Mouse (Mus musculus): ENCODE results near the gene Cox10. TPM values are rescaled to one million over a fixed set of nuclear protein-coding genes. Genes with fewer than 3 reads are reported as not detected.

Gene Cox10
- polyA plus RNA-seq, 1 experiment from 2014 or later, result 7.0 TPM

- no peak overlapping the region for H3K27ac ChIP-seq
- no peaks in the 10 kb centered on the region for H3K79me2 ChIP-seq (ENCODE audit: inconsistent target)
- no peak overlapping the region for H3K4me3 ChIP-seq (ENCODE audit: inconsistent target)
- WGBS (ENCODE audit: missing documents), result 94% methylated on average over 13 of the region's 13 CpGs
- no peaks in the 10 kb centered on the region for H3K36me3 ChIP-seq (ENCODE audit: inconsistent target)
Observed at GRCm38 (mm10) chr11:63943268-63943890, 135.9 kb downstream of the Cox10 start.

GRCm38 (mm10) chr11:63942177-63942576 is 137.1 kb downstream of the Cox10 start:
- Histone ChIP-seq H3K79me2 (ENCODE audit: inconsistent target) (no peaks in the 10 kb centered on the region), H3K36me3 (ENCODE audit: inconsistent target) (no peaks in the 10 kb centered on the region), H3K27ac (no peak overlapping the region), H3K4me3 (ENCODE audit: inconsistent target) (no peak overlapping the region)
- 80% methylated on average over 8 of the region's 8 CpGs for WGBS (ENCODE audit: missing documents)

GRCm38 (mm10) chr11:63936641-63937040 is 142.6 kb downstream of the Cox10 start:
- WGBS (ENCODE audit: missing documents), result 63% methylated on average over 3 of the region's 3 CpGs
- no peak overlapping the region for H3K4me3 ChIP-seq (ENCODE audit: inconsistent target)
- H3K36me3 ChIP-seq (ENCODE audit: inconsistent target), result no peaks in the 10 kb centered on the region
- H3K79me2 ChIP-seq (ENCODE audit: inconsistent target), result no peaks in the 10 kb centered on the region
- H3K27ac ChIP-seq, result no peak overlapping the region

DNA sequence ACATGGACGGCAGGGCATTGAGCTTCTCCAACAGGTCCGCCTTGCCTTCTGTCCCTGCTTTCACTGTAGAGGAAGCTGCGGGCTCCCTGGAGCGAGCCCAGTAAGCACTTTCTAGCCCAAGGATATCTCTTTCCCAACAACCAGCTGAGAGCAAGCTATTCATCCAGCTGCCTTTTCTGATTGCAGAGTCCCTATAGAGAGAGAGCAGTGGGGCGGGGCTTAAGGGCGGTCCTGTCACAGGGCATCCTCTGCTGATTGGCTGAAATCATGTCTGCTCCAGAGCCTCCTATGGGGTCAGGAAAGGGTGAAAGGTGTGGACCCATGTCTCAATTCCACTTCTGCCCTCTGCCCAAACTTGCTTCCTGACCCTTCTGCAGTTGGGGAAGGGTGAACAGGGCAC is 152.4 kb downstream of the Cox10 start:
- Histone ChIP-seq H3K27ac (no peak overlapping the region), H3K4me3 (ENCODE audit: inconsistent target) (no peak overlapping the region), H3K36me3 (ENCODE audit: inconsistent target) (no peaks in the 10 kb centered on the region), H3K79me2 (ENCODE audit: inconsistent target) (no peaks in the 10 kb centered on the region)
- WGBS (ENCODE audit: missing documents), result 80% methylated on average over 6 of the region's 6 CpGs

DNA sequence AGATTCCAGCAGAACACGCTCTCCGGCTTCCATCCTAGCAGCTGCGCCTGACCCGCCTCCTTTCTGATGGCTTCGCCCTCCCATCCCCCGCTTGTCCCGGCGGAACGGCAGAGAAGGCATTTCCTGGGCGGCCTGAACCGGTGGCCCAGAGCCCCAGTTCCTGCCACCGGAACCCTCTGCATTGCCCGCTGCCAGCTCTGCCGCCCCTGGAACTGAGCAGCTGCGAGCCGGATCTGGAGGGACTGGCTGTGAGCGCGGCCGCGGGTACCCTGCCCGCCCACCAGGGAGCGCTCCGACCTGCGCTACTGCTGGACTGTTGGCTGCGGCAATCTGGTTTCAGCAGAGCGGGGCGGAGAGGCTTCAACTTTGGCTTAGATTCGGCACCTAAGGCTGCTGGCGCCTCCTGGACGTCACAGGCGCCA is 154.1 kb downstream of the Cox10 start:
- no peak overlapping the region for H3K27ac ChIP-seq
- no peaks in the 10 kb centered on the region for H3K79me2 ChIP-seq (ENCODE audit: inconsistent target)
- H3K36me3 ChIP-seq (ENCODE audit: inconsistent target), result no peaks in the 10 kb centered on the region
- WGBS (ENCODE audit: missing documents), result 1% methylated on average over 31 of the region's 31 CpGs
- no peak overlapping the region for H3K4me3 ChIP-seq (ENCODE audit: inconsistent target)

DNA sequence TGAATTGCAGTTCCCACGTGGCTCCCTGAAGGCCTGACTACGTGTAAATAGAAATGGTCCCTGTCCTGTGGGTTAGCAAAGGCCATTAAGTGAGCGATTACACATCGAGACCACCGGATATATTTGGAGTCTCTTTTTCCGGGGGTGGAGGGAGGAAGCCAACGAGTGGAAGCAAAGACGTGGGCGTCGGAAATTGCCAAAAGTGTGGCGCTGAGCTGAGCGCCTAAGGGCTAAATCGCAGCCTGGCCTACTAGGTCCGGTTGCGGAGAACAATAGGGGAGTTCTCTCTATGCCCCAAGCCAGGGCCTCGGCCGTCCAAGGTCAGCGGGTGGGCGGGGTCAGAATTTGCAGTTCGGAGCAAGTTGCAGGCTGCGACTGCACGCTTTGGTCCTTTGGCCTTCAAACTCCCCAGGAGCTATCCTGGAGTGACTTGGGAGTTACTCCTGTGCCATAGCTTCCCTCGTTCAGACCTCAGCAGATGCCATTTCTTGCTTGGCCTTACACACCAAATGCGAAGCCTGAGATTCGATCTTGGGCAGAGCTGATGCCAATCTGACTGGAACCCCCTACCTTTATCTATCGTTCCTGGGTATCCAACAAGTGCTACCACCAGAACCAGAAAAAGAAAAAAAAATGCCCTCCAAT is 154.9 kb downstream of the Cox10 start:
- WGBS (ENCODE audit: missing documents), result 14% methylated on average over 26 of the region's 26 CpGs
- H3K4me3 ChIP-seq (ENCODE audit: inconsistent target), result no peak overlapping the region
- no peak overlapping the region for H3K27ac ChIP-seq
- H3K36me3 ChIP-seq (ENCODE audit: inconsistent target), result no peaks in the 10 kb centered on the region
- H3K79me2 ChIP-seq (ENCODE audit: inconsistent target), result no peaks in the 10 kb centered on the region

DNA sequence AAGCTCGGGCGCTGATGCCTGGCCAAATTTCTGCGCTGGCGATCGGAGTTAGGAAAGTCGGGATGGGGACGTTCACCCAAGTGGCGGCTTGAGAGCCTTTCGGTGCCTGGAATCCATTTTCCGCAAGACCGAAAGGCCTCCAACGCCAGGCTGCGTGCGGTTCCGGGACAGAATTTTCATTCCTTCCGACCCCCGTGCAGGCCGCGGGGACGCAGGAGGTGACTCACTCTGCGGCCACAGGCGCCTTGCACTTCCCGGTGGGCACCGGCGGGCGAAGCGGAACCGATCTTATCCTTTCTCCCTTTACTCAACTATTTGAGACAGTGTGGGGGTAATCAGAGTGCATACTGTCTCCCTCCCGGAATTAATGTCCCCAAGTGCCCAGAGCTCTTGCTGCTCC is 155.9 kb downstream of the Cox10 start:
- H3K79me2 ChIP-seq (ENCODE audit: inconsistent target), result no peaks in the 10 kb centered on the region
- 3% methylated on average over 29 of the region's 29 CpGs for WGBS (ENCODE audit: missing documents)
- H3K36me3 ChIP-seq (ENCODE audit: inconsistent target), result no peaks in the 10 kb centered on the region
- peak overlapping the region; percentile 11; the same call in 1 of the 2 replicates for H3K4me3 ChIP-seq (ENCODE audit: inconsistent target)
- H3K27ac ChIP-seq, result no peak overlapping the region

DNA sequence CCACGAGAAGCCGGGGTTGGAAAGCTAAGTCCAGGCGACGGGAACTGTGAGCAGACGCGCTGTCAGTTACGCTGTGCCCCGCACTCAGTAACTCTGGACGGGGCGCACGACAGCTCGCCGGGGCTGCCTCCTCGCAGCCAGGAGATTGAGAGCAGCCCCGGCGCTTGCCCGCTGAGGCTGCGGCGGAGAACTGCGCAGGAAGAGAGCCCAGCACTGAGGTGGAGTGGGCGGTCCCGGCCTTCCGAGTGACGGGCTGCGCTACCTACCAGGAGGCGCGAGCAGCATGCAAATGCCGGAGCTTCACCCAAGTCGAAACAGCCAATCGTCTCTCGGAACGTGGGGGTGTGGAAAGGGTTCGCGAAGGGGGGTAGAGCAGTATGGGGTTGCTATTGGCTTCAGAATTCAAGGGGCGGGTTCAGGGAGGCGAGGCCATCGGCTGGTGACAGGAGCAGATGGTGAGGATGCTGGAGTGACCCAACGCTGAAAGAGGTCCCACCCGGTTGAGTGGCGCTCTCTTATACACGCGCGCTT is 157.1 kb downstream of the Cox10 start, which contains the start of gene Hs3st3b1:
Gene Hs3st3b1 (minus strand): TSS at position 200 of the 531 bp plus-strand sequence.
- no peaks in the 10 kb centered on the region for H3K36me3 ChIP-seq (ENCODE audit: inconsistent target)
- H3K4me3 ChIP-seq (ENCODE audit: inconsistent target), result peak within 1 kb of the TSS; percentile 11; the same call in 1 of the 2 replicates
- no peaks in the 10 kb centered on the region for H3K79me2 ChIP-seq (ENCODE audit: inconsistent target)
- WGBS (ENCODE audit: missing documents), result 1% methylated on average over 43 of the region's 43 CpGs
- no peak within 1 kb of the TSS for H3K27ac ChIP-seq

DNA sequence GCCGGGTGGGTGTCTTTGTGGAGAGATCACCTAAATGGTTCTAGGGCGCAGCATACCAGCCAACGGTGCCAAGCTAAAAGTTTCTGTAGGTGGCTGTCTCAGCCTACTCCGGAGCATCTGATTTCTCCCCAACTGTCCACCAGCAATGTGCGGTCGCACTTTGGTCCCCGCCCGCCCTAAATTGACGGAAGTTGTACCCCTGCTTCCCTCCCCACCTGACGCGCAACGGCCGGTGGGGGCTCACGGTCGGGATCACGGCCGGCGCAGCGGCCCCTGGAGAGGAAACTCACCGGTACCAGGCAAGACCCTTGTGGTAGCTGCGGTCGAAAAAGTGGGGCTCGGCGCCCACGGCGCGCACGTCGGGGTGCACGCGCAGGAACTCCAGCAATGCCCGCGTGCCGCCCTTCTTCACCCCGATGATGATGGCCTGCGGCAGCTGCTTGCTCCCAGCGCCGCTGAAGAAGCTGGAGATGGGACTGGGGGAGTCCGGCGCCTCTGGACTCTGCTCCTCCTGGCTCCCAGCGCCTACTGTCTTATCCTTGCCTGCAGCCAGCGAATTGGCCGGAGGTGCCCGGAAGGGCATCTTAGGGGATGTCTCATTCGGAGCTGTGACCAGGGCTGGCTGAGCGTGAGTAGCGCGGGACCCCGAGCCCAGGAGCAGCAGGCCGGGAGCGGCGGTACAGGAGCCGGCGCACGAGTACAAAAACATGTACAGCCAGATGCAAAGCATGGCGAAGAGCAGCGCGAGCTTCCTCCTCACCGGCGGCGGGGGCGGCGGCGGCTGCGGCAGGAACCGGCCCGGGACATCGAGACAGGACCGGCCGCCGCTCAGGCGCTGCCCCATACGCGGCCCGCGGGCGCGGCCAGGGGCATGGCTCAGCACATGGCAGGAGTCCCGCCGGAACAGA is 158.0 kb downstream of the Cox10 start:
- H3K79me2 ChIP-seq (ENCODE audit: inconsistent target), result no peaks in the 10 kb centered on the region
- H3K36me3 ChIP-seq (ENCODE audit: inconsistent target), result no peaks in the 10 kb centered on the region
- H3K27ac ChIP-seq, result no peak overlapping the region
- H3K4me3 ChIP-seq (ENCODE audit: inconsistent target), result no peak overlapping the region
- 2% methylated on average over 80 of the region's 80 CpGs for WGBS (ENCODE audit: missing documents)

DNA sequence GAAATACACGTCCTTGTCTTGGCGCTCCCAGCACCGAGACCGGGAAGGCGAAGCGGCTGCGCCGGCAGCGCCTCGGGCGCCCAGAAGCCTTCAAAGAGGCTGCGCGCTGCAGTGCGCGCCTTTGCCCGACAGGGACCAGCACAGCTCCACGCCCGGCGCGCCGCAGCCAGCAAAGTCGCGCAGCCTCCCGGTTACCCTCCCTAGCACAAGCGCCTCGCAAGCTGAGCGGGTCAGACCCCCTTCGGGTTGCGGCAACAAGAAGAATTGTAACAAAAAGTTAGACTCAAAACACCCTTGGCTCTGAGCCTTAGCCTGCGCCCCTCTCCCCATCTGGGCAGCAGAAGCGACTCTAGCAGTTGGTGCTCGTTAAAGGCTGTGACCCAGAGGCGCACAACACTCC is 158.7 kb downstream of the Cox10 start:
- 1% methylated on average over 33 of the region's 33 CpGs for WGBS (ENCODE audit: missing documents)
- H3K36me3 ChIP-seq (ENCODE audit: inconsistent target), result no peaks in the 10 kb centered on the region
- no peak overlapping the region for H3K27ac ChIP-seq
- no peaks in the 10 kb centered on the region for H3K79me2 ChIP-seq (ENCODE audit: inconsistent target)
- no peak overlapping the region for H3K4me3 ChIP-seq (ENCODE audit: inconsistent target)

- H3K4me3 ChIP-seq (ENCODE audit: inconsistent target), result no peak overlapping the region
Observed at GRCm38 (mm10) chr11:63919211-63920098, 159.8 kb downstream of the Cox10 start.

GRCm38 (mm10) chr11:63918321-63919105 is 160.8 kb downstream of the Cox10 start:
- no peaks in the 10 kb centered on the region for H3K36me3 ChIP-seq (ENCODE audit: inconsistent target)
- H3K27ac ChIP-seq, result no peak overlapping the region
- no peak overlapping the region for H3K4me3 ChIP-seq (ENCODE audit: inconsistent target)
- WGBS (ENCODE audit: missing documents), result 78% methylated on average over 17 of the region's 17 CpGs
- H3K79me2 ChIP-seq (ENCODE audit: inconsistent target), result no peaks in the 10 kb centered on the region

More at GRCm38 (mm10) chr11:63919211-63920098, 159.8 kb downstream of the Cox10 start:
- H3K36me3 ChIP-seq (ENCODE audit: inconsistent target), result no peaks in the 10 kb centered on the region
- WGBS (ENCODE audit: missing documents), result 21% methylated on average over 48 of the region's 52 CpGs
- H3K27ac ChIP-seq, result no peak overlapping the region
- H3K79me2 ChIP-seq (ENCODE audit: inconsistent target), result no peaks in the 10 kb centered on the region

DNA sequence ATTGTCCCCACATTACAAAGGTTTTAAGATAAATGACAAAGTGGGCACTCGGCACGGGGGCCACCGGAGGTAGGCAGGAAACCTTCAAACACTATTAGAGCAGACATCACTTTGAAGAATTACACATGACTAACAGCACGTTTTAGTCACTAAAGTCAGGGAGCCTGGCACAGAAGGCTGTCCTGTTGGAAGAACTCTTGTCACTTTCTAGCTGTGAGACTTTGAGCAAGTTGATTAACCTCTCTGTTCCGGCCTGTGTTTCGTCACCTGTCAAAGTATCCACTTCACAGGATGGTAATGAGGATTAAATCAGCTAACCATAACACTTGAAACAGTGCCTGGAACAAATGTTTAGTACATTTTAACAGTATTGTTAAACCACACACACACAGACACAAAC is 161.7 kb downstream of the Cox10 start:
- no peaks in the 10 kb centered on the region for H3K36me3 ChIP-seq (ENCODE audit: inconsistent target)
- no peak overlapping the region for H3K4me3 ChIP-seq (ENCODE audit: inconsistent target)
- no peak overlapping the region for H3K27ac ChIP-seq
- H3K79me2 ChIP-seq (ENCODE audit: inconsistent target), result no peaks in the 10 kb centered on the region
- WGBS (ENCODE audit: missing documents), result 43% methylated on average over 6 of the region's 6 CpGs

Data from macrophage (primary cell).